Mouse (Mus musculus) mouse trophoblast stem cell (cell line): Measurements from ENCODE around the gene Pla2g4c.
"Not testable (repeated sequence)": the region's sequence is repeated elsewhere in the genome, so short reads cannot be mapped to it uniquely, and the experiment has no call there.

Experiments used
- in situ Hi-C, 2 experiments: fragments of 300-500 bp; cut with MseI, MboI; formaldehyde crosslinking; loops; 2 replicates in 1 of 2; 3 replicates in 1 of 2; pipeline ENCODE4 v1.15.1; 2025

Gene Pla2g4c

DNA sequence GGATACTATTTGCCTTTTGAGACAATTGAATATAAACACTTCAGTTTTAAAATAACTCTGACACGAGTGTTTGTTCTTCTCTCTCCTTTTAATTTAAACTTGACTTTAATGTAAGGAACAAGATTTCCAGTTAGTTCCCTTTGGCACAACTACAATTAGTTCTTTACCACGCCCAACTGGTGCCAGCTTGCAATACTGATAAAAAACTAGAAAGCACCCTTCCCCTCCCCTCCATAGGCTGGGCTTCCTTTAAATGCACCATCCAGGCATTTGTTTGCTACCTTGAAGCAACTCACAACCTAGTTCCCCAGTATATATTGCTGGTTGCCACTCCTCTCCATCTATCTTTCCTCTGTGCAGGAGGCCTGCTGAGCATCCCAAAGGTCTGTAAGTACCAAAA is at the start of gene Pla2g4c:
Pla2g4c (plus strand) TSS at position 340 of the 400 bp plus-strand sequence.
- in situ Hi-C loops, result no loop called here

GRCm38 (mm10) chr7:13277081-13277480 is 47.4 kb upstream of the Pla2g4c start, which contains the start of gene Lig1:
TSS of gene Lig1 (plus strand) at chr7:13277283.
- in situ Hi-C loops, result no loop called here

DNA sequence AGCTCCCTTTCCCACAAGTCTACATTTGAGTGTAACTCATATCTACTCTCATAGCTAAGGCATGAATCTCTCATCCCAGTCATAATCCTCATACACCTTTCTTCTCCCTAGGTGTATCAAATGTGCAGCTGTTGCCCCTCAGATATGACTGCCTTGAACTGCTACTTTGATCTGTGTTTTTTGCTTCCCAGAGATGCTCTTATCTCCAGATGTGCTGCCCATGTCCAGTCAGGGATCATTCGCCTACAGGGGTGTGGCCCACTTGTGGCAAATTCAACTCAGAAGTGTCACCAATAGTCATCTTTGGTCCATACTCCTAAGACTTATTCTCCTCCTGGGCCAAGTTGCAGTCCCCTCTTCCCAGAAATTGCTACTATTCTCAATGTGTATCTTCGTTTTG is 46.6 kb upstream of the Pla2g4c start:
- in situ Hi-C loops, result no loop called here

DNA sequence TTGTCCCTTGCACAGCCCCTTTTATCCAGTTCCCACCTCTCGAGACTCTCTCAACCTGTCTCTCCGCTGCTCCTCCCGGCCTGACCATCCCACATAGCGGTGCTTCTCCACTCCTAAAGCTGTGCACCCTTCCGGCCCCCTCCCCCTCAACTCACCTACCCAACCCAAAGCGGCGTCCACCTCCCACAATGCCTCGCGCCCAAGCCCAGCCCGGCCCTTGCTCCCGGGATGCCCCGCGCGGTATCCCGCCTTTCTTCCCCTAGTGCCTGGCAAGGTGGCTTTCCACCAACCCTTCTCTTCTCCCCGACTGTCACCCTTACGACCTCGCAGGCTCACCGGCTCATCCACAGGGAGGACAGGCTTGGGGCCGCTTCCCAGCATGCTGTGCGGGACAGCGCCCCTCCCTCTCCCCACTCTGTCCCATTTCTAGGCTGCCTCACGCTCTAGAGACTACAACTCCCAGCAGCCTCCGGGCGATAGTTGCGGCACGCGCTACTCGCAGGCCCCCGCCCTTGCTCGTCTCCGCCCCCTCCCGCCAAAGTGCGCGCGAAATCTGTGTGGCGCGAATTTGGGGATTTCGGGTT is 46.1 kb upstream of the Pla2g4c start, which contains the start of gene Zswim9:
Zswim9 (minus strand) TSS at position 414 of the 584 bp plus-strand sequence.
- in situ Hi-C loops, result no loop called here

GRCm38 (mm10) chr7:13278957-13279356 is 45.5 kb upstream of the Pla2g4c start:
- in situ Hi-C loops, result not testable (repeated sequence)

DNA sequence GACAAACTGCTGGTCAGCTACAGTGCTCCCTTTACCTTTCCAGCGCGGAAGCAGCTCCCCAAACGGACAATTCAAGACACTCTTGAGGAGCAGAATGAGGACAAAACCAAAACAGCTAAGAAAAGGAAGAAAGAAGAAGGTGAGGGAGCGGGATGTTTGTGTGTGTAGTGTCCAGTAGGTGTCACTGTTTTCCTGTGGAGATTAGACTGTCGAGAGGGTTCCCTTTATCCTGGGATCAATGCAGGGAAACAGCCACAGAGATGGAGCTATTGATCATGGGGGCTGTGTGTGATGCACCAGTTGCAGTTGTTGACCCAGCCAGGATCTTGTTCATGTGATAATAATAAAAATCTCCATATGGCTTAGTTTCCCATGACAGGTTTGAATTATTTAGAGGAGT is 35.8 kb upstream of the Pla2g4c start:
- in situ Hi-C loops, result loop anchor here in 1 of 2 experiments (10.0 kb wide), 2 partner anchors 214 to 226 kb away; no protein-coding TSS in a partner anchor

- in situ Hi-C loops, result loop anchor here in 1 of 2 experiments (10.0 kb wide), 1 partner anchor 225 kb away; no protein-coding TSS in a partner anchor
These were observed 34.3 kb upstream of the Pla2g4c start for GRCm38 (mm10) chr7:13290041-13290675.

DNA sequence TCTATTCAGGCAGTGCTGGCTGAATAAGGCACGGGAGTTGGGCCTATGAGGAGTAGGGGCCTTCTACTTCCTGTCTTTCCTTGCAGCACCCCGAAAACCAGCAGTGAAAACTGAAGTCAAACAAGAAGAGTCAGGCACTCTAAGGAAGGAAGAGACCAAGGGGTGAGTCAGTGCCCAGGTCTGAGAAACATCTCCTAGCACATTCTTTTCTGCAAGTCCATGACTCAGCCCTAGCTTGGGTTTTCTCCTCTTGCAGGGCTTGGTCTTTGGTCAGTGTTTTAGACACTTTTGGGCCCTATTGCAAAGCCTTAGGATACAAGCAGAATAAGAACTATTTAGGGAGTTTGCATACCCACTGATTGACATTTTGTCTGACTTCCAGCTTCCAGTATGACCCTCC is 33.1 kb upstream of the Pla2g4c start:
- in situ Hi-C loops, result loop anchor here in 1 of 2 experiments (10.0 kb wide), 1 partner anchor 223 kb away; no protein-coding TSS in a partner anchor

GRCm38 (mm10) chr7:13293878-13294855 is 30.3 kb upstream of the Pla2g4c start:
- in situ Hi-C loops, result loop anchor here in 1 of 2 experiments (10.0 kb wide), 1 partner anchor 221 kb away; no protein-coding TSS in a partner anchor

- in situ Hi-C loops, result loop anchor here in 1 of 2 experiments (10.0 kb wide), 1 partner anchor 220 kb away; no protein-coding TSS in a partner anchor
These were observed 29.2 kb upstream of the Pla2g4c start for GRCm38 (mm10) chr7:13295256-13295655.

GRCm38 (mm10) chr7:13297636-13298035 is 26.8 kb upstream of the Pla2g4c start:
- in situ Hi-C loops, result loop anchor here in 1 of 2 experiments (10.0 kb wide), 1 partner anchor 217 kb away; no protein-coding TSS in a partner anchor

DNA sequence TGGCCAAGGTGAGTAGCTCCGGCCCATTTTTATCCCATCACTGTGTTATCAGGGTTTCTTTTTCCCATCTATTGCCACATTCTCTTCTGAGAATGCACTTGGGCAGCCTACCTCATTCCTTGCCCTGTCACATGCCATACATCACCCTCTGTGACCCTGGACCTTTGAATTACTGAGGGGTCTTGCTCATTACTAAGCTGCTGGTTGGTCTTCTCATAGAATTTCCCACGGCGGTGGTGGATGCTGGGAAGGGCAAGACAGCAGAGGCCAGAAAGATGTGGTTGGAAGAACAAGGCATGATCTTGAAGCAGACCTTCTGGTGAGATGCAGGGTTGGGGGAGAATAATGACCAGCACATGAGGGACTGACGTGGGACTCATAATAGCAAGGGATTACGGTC is 25.6 kb upstream of the Pla2g4c start:
- in situ Hi-C loops, result loop anchor here in 1 of 2 experiments (10.0 kb wide), 1 partner anchor 216 kb away; no protein-coding TSS in a partner anchor

- in situ Hi-C loops, result no loop called here
These were observed 22.8 kb upstream of the Pla2g4c start for GRCm38 (mm10) chr7:13301643-13302042.

GRCm38 (mm10) chr7:13302780-13303179 is 21.7 kb upstream of the Pla2g4c start:
- in situ Hi-C loops, result no loop called here

DNA sequence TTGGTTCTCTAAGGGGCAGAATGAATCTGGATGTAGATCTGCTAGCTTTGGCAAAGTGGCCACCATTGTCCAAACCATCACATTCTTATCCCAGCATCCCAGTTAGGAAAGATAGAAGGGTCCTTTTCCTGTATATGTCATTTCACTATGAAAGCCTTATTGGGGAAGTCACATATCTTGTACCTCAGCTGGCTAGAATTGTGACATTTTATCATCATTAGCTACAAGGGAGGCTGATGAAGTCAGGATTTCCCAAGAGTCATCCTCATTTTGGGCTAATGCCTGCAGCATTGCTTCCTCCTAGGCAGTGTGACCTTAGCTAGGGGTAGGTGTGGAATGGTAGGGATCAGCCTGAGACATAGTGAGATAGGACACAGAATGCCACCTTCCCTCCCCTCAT is 21.1 kb upstream of the Pla2g4c start:
- in situ Hi-C loops, result no loop called here

DNA sequence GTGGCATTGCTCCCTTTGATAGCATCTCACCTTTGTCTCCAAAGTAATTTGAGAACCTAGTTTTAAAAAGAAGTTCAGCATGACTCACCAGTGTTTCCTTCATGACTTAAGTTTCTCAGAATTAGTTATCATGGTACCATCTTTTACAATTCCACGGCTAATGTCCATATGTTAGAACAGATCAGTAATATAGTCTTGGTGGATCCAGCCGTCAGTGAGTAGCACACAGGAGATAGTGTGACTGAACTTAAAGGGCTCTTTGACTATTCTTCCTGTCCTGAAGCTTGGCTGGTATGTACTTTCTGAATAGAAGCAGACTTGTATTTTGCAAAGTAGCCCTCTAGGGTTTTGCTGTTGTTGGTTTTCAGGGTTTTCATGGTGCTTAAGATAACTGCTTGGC is 15.0 kb upstream of the Pla2g4c start:
- in situ Hi-C loops, result no loop called here

GRCm38 (mm10) chr7:13310493-13311199 is 13.8 kb upstream of the Pla2g4c start:
- in situ Hi-C loops, result no loop called here

DNA sequence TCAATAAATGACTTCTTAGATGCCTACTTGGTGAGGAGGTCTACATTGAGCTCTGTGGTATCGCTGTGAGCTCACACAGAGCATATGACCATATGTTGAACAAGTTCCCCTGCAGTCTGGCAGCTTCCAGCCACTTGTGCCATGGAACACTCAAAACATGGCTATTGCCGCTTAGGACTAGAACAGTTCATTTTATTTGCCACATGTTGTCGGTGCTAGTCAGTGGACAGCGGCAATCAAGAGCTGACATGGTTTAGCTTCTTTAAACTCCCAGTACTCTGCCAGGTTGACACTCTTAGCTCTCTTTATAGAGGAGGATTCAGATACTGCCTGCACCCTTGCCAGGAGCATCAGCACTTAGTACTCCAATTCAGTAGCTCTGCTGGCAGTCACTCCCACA is 13.1 kb upstream of the Pla2g4c start:
- in situ Hi-C loops, result no loop called here

DNA sequence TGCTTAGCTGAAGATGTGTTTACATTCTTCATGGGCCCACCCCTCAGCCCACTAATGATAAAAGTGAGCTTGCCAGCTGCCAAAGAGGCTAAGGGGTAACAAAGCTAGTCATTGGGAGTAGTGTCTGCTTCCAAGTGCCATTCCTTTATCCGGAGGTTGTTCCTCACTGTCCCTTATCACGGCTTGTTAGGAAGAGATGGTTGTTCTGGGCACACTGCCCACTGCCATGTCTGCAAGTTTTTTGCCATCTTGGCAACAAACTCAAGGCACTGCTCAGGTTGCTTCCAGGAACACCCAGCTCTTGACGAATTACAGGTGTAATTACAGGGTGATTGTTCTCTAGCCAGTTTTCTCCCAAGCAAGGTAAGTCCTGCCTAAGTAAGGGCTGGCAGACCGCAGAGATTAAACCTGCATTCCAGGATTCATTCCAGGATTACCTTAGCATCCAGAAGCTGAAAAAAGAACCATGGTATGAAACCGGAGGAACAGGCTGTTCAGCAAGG is 10.3 kb upstream of the Pla2g4c start:
- in situ Hi-C loops, result no loop called here

GRCm38 (mm10) chr7:13321424-13321823 is 3.0 kb upstream of the Pla2g4c start:
- in situ Hi-C loops, result no loop called here

- in situ Hi-C loops, result no loop called here
These were observed 6.1 kb downstream of the Pla2g4c start for GRCm38 (mm10) chr7:13330575-13330974.
